Mouse (Mus musculus) hindbrain, embryonic 16.5 days (tissue): ENCODE data around the gene Prnp. TPM values are rescaled to one million over a fixed set of nuclear protein-coding genes. Genes with fewer than 3 reads are reported as not detected.

Source experiments
- ATAC-seq: fragments of 200-750 bp; cut with Nextera tagmentation; 2 replicates; pipeline ENCODE4 v1.8.0; 2017; ENCODE audit warnings: moderate TSS enrichment, moderate library complexity
- H3K27ac ChIP-seq: fragments of 300-500 bp; sonication (generic); 2 replicates; pipeline ENCODE4 v1.5.1; 2014; ENCODE audit warnings: low read depth, mild to moderate bottlenecking, control low read depth, low read length, moderate library complexity
- H3K27me3 ChIP-seq: fragments of 300-500 bp; sonication (generic); replicated peaks from 2 replicates; pipeline ENCODE4 v1.6.1; 2014; ENCODE audit warnings: low read length; ENCODE audit not compliant: control insufficient read depth, insufficient read depth
- H3K36me3 ChIP-seq: fragments of 300-500 bp; sonication (generic); 2 replicates; pipeline ENCODE4 v1.6.1; 2014; ENCODE audit warnings: mild to moderate bottlenecking, low read length, moderate library complexity, mixed read lengths; ENCODE audit not compliant: control insufficient read depth, insufficient read depth
- H3K4me1 ChIP-seq: fragments of 300-500 bp; sonication (generic); 2 replicates; pipeline ENCODE4 v1.6.1; 2014; ENCODE audit warnings: low read depth, low read length; ENCODE audit not compliant: control insufficient read depth, insufficient read depth
- H3K4me2 ChIP-seq: fragments of 300-500 bp; sonication (generic); 2 replicates; pipeline ENCODE4 v1.6.1; 2014; ENCODE audit warnings: mild to moderate bottlenecking, low read length, control low read depth, moderate library complexity
- H3K4me3 ChIP-seq: fragments of 300-500 bp; sonication (generic); 2 replicates; pipeline ENCODE4 v1.5.1; 2014; ENCODE audit warnings: mild to moderate bottlenecking, low read length, control low read depth, moderate library complexity
- H3K9ac ChIP-seq: fragments of 300-500 bp; sonication (generic); 2 replicates; pipeline ENCODE4 v1.6.1; 2014; ENCODE audit warnings: low read depth, mild to moderate bottlenecking, control low read depth, low read length, moderate library complexity
- H3K9me3 ChIP-seq: fragments of 300-500 bp; sonication (generic); 2 replicates; pipeline ENCODE4 v1.6.1; 2014; ENCODE audit warnings: mild to moderate bottlenecking, low read length, moderate library complexity; ENCODE audit not compliant: control insufficient read depth
- WGBS: fragments of 180-500 bp; shearing (Covaris S2); extraction: QIAGEN DNeasy Blood & Tissue Kit; methylation state at CpG from one replicate; pipeline ENCODE4 v1.1.7; 2014; 5-methylcytosine and 5-hydroxymethylcytosine counted together
- polyA plus RNA-seq: library from polyadenylated mRNA; unstranded; fragments of >200 nt; fragmentation: Nextera tagmentation; extraction: Ambion mirVana; gene quantifications from 2 replicates; pipeline ENCODE4 v1.2.1, GENCODE M21; 2015

The Prnp gene
- polyA plus RNA-seq, result 153 and 168 TPM in 2 replicates

- Histone ChIP-seq H3K4me3 (peak within 1 kb of the TSS; percentile 76), H3K36me3 (no peaks in the 10 kb centered on the region), H3K9me3 (no peaks in the 10 kb centered on the region), H3K27me3 (no peaks in the 10 kb centered on the region), H3K9ac (peak within 1 kb of the TSS; percentile 88), H3K4me1 (peaks cover 24% of the 10 kb centered on the region), H3K27ac (peak within 1 kb of the TSS; percentile 95), H3K4me2 (peak within 1 kb of the TSS; percentile 58)
- WGBS, result 3% methylated on average over 46 of the region's 52 CpGs
- ATAC-seq, result peak; percentile 96
Measured at GRCm38 (mm10) chr2:131909683-131910572, at the start of gene Prnp, which contains the start of gene Prn. Prnp (plus strand) TSS chr2:131909928. Prn (plus strand) TSS chr2:131909957.

GRCm38 (mm10) chr2:131862617-131863275 lies 47.0 kb upstream of the Prnp start:
- Histone ChIP-seq H3K9ac (no peak overlapping the region), H3K4me2 (no peak overlapping the region), H3K4me3 (no peak overlapping the region), H3K9me3 (no peaks in the 10 kb centered on the region), H3K27ac (no peak overlapping the region), H3K36me3 (no peaks in the 10 kb centered on the region), H3K4me1 (no peaks in the 10 kb centered on the region; the same call in 1 of the 2 replicates), H3K27me3 (no peaks in the 10 kb centered on the region)
- ATAC-seq, result peak; percentile 88
- WGBS, result 34% methylated on average over 3 of the region's 3 CpGs

DNA sequence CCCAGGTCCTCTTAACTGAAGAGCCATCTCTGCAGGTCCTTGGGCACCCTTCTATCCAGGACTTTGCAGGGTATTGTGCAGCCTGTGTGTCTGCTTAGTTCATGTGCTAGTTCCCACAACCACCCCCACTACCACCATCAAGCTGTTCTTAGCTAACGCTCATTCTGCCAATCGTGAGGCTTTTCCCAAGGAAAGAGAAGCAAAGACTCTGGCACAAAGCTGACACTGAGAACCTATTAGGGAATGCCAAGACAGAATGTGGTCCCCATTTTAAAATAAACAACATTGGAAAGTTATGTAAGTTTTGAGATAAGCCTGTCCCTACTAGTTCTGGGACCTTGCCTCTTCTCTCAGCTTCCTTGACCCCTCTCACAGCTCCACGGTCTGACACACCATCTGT lies 46.3 kb upstream of the Prnp start:
- H3K9ac ChIP-seq, result no peak overlapping the region
- H3K4me3 ChIP-seq, result no peak overlapping the region
- H3K27me3 ChIP-seq, result no peaks in the 10 kb centered on the region
- no peaks in the 10 kb centered on the region for H3K36me3 ChIP-seq
- no peak overlapping the region for H3K27ac ChIP-seq
- 78% methylated on average over 3 of the region's 3 CpGs for WGBS
- H3K4me2 ChIP-seq, result no peak overlapping the region
- ATAC-seq, result no peak
- no peaks in the 10 kb centered on the region for H3K9me3 ChIP-seq
- H3K4me1 ChIP-seq, result no peaks in the 10 kb centered on the region; the same call in 1 of the 2 replicates

- 83% methylated on average over 2 of the region's 2 CpGs for WGBS
Measured at GRCm38 (mm10) chr2:131864262-131864796, 45.4 kb upstream of the Prnp start.

DNA sequence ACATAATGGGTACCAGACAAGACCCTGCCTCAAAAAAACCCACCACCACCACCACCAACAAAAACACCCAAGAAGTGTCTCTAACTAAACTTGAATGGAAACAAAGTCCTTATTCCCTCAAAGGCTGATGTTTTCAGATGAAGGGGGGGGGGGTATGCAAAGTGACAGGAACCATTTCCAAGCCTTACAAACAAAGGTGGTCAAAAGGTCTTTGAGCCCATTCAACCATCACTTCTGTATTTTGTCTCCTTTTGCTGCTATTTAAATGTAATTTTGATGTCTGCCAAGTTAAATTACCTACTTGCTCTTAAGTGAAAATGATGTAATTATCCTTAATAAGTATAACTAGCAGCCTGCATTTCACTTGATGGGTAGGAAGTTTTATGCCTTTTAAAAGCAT lies 43.1 kb upstream of the Prnp start:
- Histone ChIP-seq H3K4me3 (no peak overlapping the region), H3K36me3 (no peaks in the 10 kb centered on the region), H3K9ac (no peak overlapping the region), H3K4me2 (no peak overlapping the region), H3K9me3 (no peaks in the 10 kb centered on the region; the same call in 1 of the 2 replicates), H3K4me1 (no peaks in the 10 kb centered on the region; the same call in 1 of the 2 replicates), H3K27ac (no peak overlapping the region), H3K27me3 (no peaks in the 10 kb centered on the region)
- ATAC-seq, result no peak

More at GRCm38 (mm10) chr2:131864262-131864796, 45.4 kb upstream of the Prnp start:
- Histone ChIP-seq H3K4me3 (no peak overlapping the region), H3K36me3 (no peaks in the 10 kb centered on the region), H3K4me2 (no peak overlapping the region), H3K4me1 (no peaks in the 10 kb centered on the region; the same call in 1 of the 2 replicates), H3K27ac (no peak overlapping the region), H3K9me3 (no peaks in the 10 kb centered on the region), H3K9ac (no peak overlapping the region), H3K27me3 (no peaks in the 10 kb centered on the region)
- no peak for ATAC-seq

GRCm38 (mm10) chr2:131868983-131869382 lies 40.7 kb upstream of the Prnp start:
- 94% methylated on average over 5 of the region's 5 CpGs for WGBS
- Histone ChIP-seq H3K36me3 (no peaks in the 10 kb centered on the region), H3K27me3 (no peaks in the 10 kb centered on the region), H3K4me3 (no peak overlapping the region), H3K9me3 (no peaks in the 10 kb centered on the region; the same call in 1 of the 2 replicates), H3K27ac (no peak overlapping the region), H3K4me2 (no peak overlapping the region), H3K4me1 (no peaks in the 10 kb centered on the region), H3K9ac (no peak overlapping the region)
- no peak for ATAC-seq

- ATAC-seq, result no peak
- H3K36me3 ChIP-seq, result no peaks in the 10 kb centered on the region
- 89% methylated on average over 1 of the region's 1 CpGs for WGBS
Measured at GRCm38 (mm10) chr2:131873376-131873775, 36.4 kb upstream of the Prnp start.

DNA sequence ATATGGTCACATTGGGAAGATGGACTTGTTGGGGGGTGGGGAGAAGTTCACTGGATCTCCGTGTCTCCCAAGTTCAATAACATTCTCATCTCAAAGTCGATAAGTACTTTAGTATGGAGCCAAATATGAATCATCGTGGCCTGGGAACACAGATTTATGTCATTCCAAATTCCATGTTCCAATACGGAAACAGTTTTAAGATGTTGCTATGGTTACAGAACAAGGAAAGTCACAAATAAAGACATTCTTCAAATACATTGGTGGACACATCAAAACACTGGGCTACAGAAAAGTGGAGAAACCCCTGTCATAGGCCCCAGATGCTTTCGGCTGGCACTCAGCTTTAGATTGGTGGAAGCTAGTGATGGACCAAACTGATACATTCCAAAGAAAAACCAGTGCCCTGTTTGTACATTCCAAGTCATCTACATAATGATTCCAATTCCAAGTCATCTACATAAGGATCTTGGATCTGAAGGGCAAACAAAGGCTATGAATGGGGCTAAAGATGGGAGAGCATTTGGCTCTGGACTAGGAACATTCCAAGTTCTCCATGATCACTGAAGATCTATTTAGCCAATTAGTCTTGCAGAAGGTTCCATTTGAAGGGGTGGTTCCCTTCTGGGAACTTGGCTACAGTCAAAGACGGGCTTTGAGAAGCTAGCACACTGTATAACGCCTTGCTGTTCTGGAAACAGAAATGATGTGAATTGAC lies 33.0 kb upstream of the Prnp start:
- no peaks in the 10 kb centered on the region for H3K36me3 ChIP-seq
- ATAC-seq, result no peak
- H3K4me2 ChIP-seq, result no peak overlapping the region
- WGBS, result 92% methylated on average over 7 of the region's 7 CpGs
- no peak overlapping the region for H3K4me3 ChIP-seq
- H3K27me3 ChIP-seq, result no peaks in the 10 kb centered on the region
- H3K9me3 ChIP-seq, result no peaks in the 10 kb centered on the region; the same call in 1 of the 2 replicates
- H3K27ac ChIP-seq, result no peak overlapping the region
- H3K4me1 ChIP-seq, result no peaks in the 10 kb centered on the region
- no peak overlapping the region for H3K9ac ChIP-seq

More at GRCm38 (mm10) chr2:131873376-131873775, 36.4 kb upstream of the Prnp start:
- Histone ChIP-seq H3K27ac (no peak overlapping the region), H3K4me1 (no peaks in the 10 kb centered on the region), H3K9me3 (no peaks in the 10 kb centered on the region; the same call in 1 of the 2 replicates), H3K4me3 (no peak overlapping the region), H3K27me3 (no peaks in the 10 kb centered on the region), H3K4me2 (no peak overlapping the region), H3K9ac (no peak overlapping the region)
